15 mouse cellular contexts compared by ENCODE assay signal in the genomic region with DNA sequence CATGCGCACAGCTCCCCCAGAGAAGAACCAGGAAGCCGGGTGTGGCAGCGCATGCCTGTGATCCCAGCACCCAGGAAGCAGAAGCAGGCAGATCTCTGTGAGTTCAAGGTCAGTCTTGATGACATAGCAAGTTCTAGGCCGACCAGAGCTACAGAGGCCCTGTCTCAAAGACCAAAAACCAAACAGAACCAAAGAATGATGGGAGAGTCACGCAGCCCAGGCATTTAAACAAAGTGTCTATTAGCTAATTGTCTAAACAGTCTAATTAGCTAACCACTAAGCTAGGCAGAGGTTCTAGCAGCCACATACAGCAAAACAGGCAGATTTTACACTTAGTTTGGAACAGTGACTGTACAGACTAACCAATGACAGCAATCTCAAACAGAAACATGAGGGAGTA.
"Had no signal": no experiment of that assay in that cellular context is flagged by ENCODE, and none has a peak within 500 bp of the region (broad histone marks: within the 10 kb centered on the region; RNA-seq: fewer than 3 reads in every experiment).

No protein-coding gene starts in this region.

- H3K27me3 ChIP-seq: stomach, embryonic 15.5 days had no signal

- H3K36me3 ChIP-seq: neural tube, embryonic 13.5 days; neural tube, embryonic 15.5 days; stomach, embryonic 15.5 days had no signal

- H3K4me1 ChIP-seq: neural tube, embryonic 13.5 days; neural tube, embryonic 15.5 days; stomach, embryonic 15.5 days had no signal

- H3K4me3 ChIP-seq: neural tube, embryonic 13.5 days; neural tube, embryonic 15.5 days; stomach, embryonic 15.5 days had no signal

- H3K9me3 ChIP-seq: neural tube, embryonic 13.5 days; neural tube, embryonic 15.5 days; stomach, embryonic 15.5 days had no signal

- DNase-seq: right cerebral cortex, adult 18-20 months; right cerebral cortex, postnatal 14 days; right cerebral cortex, postnatal 25 days; right cerebral cortex, postnatal 4 days; spleen, adult 18-20 months; thymus, adult 18-20 months; thymus, adult 2 months; thymus, postnatal 14 days; thymus, postnatal 25 days; thymus, postnatal 36 days; thymus, postnatal 4 days had no signal

- H3K4me2 ChIP-seq: neural tube, embryonic 13.5 days; neural tube, embryonic 15.5 days; stomach, embryonic 15.5 days had no signal

- H3K27ac ChIP-seq: neural tube, embryonic 13.5 days; neural tube, embryonic 15.5 days; stomach, embryonic 15.5 days; stomach, postnatal 0 days had no signal

- H3K9ac ChIP-seq: neural tube, embryonic 13.5 days; neural tube, embryonic 15.5 days; stomach, embryonic 15.5 days had no signal
